Mouse (Mus musculus) lung, postnatal 0 days (tissue): ENCODE results near the gene Ip6k2. TPM values are rescaled to one million over a fixed set of nuclear protein-coding genes. Genes with fewer than 3 reads are reported as not detected.

Source experiments
- ATAC-seq: fragments of 200-750 bp; cut with Nextera tagmentation; 2 replicates; pipeline ENCODE4 v1.8.0; 2017; ENCODE audit warnings: moderate library complexity
- DNase-seq: peaks from one replicate; pipeline ENCODE4 v3.0.0-alpha.2; 2016; ENCODE audit warnings: low spot score
- H3K27ac ChIP-seq: fragments of 300-500 bp; sonication (generic); 2 replicates; pipeline ENCODE4 v1.5.1; 2014; ENCODE audit warnings: antibody characterized with exemption, mild to moderate bottlenecking, low read length, mixed read lengths
- H3K27me3 ChIP-seq: fragments of 300-500 bp; sonication (generic); replicated peaks from 2 replicates; pipeline ENCODE4 v1.6.1; 2014; ENCODE audit warnings: low read length, mixed read lengths; ENCODE audit not compliant: insufficient read depth
- H3K36me3 ChIP-seq: fragments of 300-500 bp; sonication (generic); 2 replicates; pipeline ENCODE4 v1.6.1; 2014; ENCODE audit warnings: low read length, mixed read lengths; ENCODE audit not compliant: insufficient read depth
- H3K4me1 ChIP-seq: fragments of 300-500 bp; sonication (generic); 2 replicates; pipeline ENCODE4 v1.6.1; 2014; ENCODE audit warnings: antibody characterized with exemption, low read depth, low read length, mixed read lengths; ENCODE audit not compliant: insufficient read depth
- H3K4me2 ChIP-seq: fragments of 300-500 bp; sonication (generic); replicated peaks from 2 replicates; pipeline ENCODE4 v1.6.1; 2014; ENCODE audit warnings: low read depth, mild to moderate bottlenecking, low read length, moderate library complexity, mixed read lengths
- H3K4me3 ChIP-seq: fragments of 300-500 bp; sonication (generic); 2 replicates; pipeline ENCODE4 v1.5.1; 2014; ENCODE audit warnings: low read depth, low read length
- H3K9ac ChIP-seq: fragments of 300-500 bp; sonication (generic); replicated peaks from 2 replicates; pipeline ENCODE4 v1.6.1; 2014; ENCODE audit warnings: low read depth, mild to moderate bottlenecking
- H3K9me3 ChIP-seq: fragments of 300-500 bp; sonication (generic); 2 replicates; pipeline ENCODE4 v1.6.1; 2016; ENCODE audit warnings: low read length, mixed read lengths
- CTCF ChIP-seq: IDR thresholded peaks from 2 replicates; pipeline ENCODE4 v1.5.1; 2016; ENCODE audit warnings: antibody characterized with exemption, mild to moderate bottlenecking
- EP300 ChIP-seq: IDR thresholded peaks from 2 replicates; pipeline ENCODE4 v1.6.1; 2016; ENCODE audit warnings: antibody characterized with exemption, mild to moderate bottlenecking, control low read depth
- WGBS: fragments of 180-500 bp; shearing (Covaris S2); extraction: QIAGEN DNeasy Blood & Tissue Kit; methylation state at CpG from one replicate; pipeline ENCODE4 v1.1.7; 2014; 5-methylcytosine and 5-hydroxymethylcytosine counted together
- polyA plus RNA-seq: library from polyadenylated mRNA; unstranded; fragments of >200 nt; fragmentation: Nextera tagmentation; extraction: Ambion mirVana; gene quantifications from 2 replicates; pipeline ENCODE4 v1.2.1, GENCODE M21; 2015

Ip6k2 gene
- polyA plus RNA-seq, 1 experiment from 2014 or later, result 48.1 TPM

DNA sequence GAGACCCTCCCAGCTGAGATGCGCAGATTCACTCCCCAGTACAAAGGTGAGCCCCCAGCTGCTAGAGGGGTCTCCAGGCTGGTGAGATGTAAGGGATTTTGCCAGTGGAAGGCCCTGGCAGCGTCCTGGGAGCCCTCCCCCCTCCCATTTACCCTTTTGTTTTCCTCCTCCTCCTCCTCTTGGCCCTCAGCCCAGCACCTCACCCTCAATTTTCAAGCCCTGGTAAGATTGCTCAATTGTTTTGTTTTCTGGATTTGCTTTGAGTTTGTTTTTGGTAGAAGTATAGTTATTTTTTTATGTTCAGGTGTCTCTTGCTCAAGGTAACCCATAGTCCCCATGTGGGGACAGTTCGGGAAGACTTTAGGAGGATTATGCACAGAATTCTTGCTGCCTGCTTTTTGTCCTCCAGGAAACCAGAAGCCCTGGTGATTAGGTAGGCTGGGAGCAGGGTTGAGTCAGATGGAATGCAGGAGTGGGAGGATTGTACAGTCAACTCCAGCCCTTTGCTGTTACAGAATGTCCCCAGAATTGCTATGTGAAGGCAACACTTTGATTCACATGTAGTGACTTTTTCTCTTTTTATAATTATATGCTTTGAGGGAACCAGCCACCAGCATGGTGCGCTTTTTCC is 12.9 kb downstream of the Ip6k2 start:
- H3K27me3 ChIP-seq, result no peaks in the 10 kb centered on the region
- peak overlapping the region; percentile 32; the same call in 1 of the 2 replicates for H3K9ac ChIP-seq
- peak overlapping the region; percentile 83 for H3K27ac ChIP-seq
- peak; percentile 63 for TF ChIP-seq EP300
- TF ChIP-seq CTCF, result no peak
- H3K4me2 ChIP-seq, result peak overlapping the region; percentile 54
- H3K36me3 ChIP-seq, result peaks cover 22% of the 10 kb centered on the region
- peak; percentile 79 for DNase-seq
- WGBS, result 68% methylated on average over 4 of the region's 4 CpGs
- no peaks in the 10 kb centered on the region for H3K9me3 ChIP-seq
- ATAC-seq, result peak; percentile 80
- H3K4me1 ChIP-seq, result peaks cover 14% of the 10 kb centered on the region; the same call in 1 of the 2 replicates
- peak overlapping the region; percentile 28; the same call in 1 of the 2 replicates for H3K4me3 ChIP-seq

DNA sequence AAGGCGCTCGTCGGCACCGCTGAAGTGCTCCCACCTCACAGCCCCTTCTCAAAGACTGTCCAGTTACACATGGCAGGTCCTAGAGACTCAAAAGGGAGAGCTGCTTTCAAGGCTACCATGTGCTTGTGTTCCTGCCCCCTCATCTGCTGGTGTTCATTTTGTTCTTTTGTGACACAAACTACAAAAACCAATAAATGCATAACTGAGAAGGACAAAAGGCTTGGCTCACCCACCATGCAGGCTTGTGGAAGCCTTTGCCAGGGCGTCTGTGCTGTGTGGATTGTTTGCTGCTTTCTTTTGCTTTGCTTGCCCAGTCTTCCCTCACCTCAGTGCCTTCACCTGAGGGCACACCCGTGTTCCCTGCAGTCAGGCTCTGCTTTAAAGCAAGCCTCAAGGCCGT is 13.9 kb downstream of the Ip6k2 start:
- Histone ChIP-seq H3K9ac (peak overlapping the region; percentile 6; the same call in 1 of the 2 replicates), H3K4me1 (peaks cover 14% of the 10 kb centered on the region; the same call in 1 of the 2 replicates), H3K9me3 (no peaks in the 10 kb centered on the region), H3K36me3 (peaks cover 27% of the 10 kb centered on the region), H3K27me3 (no peaks in the 10 kb centered on the region), H3K27ac (peak overlapping the region; percentile 83), H3K4me2 (peak overlapping the region; percentile 45), H3K4me3 (peak overlapping the region; percentile 28; the same call in 1 of the 2 replicates)
- TF ChIP-seq CTCF, result no peak
- TF ChIP-seq EP300, result no peak
- no peak for ATAC-seq
- WGBS, result 69% methylated on average over 7 of the region's 7 CpGs
- no peak for DNase-seq

DNA sequence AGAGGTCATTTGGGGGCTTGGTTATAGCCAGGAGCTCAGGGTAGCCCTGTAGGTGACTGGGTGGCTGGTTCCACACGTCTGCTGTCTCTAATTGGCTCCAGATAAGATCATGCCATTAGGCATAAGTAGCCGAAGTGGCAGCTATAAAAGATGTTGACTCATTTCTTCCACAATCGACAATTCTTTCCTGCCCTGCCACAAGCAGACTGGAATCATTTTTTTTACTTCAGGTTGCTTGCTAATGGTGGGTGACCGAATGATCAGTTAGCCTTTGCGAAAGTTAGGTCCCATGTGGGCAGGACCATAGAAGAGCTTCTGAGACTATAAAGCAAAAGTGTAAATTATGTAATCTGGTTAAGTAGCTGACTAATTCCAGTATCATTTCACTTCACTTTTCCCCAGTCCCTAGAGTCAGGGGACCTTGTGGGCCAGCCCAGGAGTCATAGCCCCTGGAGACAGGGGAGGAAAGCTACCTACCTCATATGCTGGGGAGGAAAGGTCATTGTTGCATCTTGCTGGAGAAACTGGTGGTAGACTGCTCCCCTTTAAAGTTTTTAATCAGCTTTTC is 15.0 kb downstream of the Ip6k2 start:
- Histone ChIP-seq H3K27me3 (no peaks in the 10 kb centered on the region), H3K4me2 (no peak overlapping the region), H3K4me3 (no peak overlapping the region), H3K27ac (no peak overlapping the region), H3K9me3 (no peaks in the 10 kb centered on the region), H3K36me3 (peaks cover 27% of the 10 kb centered on the region), H3K4me1 (peaks cover 14% of the 10 kb centered on the region; the same call in 1 of the 2 replicates), H3K9ac (no peak overlapping the region)
- WGBS, result 65% methylated on average over 5 of the region's 5 CpGs
- no peak for TF ChIP-seq CTCF
- TF ChIP-seq EP300, result no peak
- no peak for DNase-seq
- ATAC-seq, result no peak

GRCm38 (mm10) chr9:108799564-108799963 is 16.0 kb downstream of the Ip6k2 start:
- Histone ChIP-seq H3K4me3 (no peak overlapping the region), H3K4me2 (no peak overlapping the region), H3K27ac (no peak overlapping the region), H3K36me3 (peaks cover 28% of the 10 kb centered on the region), H3K9me3 (no peaks in the 10 kb centered on the region), H3K9ac (no peak overlapping the region), H3K4me1 (peaks cover 14% of the 10 kb centered on the region; the same call in 1 of the 2 replicates), H3K27me3 (no peaks in the 10 kb centered on the region)
- no peak for DNase-seq
- TF ChIP-seq EP300, result no peak
- TF ChIP-seq CTCF, result no peak
- 61% methylated on average over 3 of the region's 3 CpGs for WGBS
- no peak for ATAC-seq

- Histone ChIP-seq H3K9ac (no peak overlapping the region), H3K27me3 (no peaks in the 10 kb centered on the region), H3K4me3 (no peak overlapping the region), H3K4me2 (no peak overlapping the region), H3K4me1 (peaks cover 5% of the 10 kb centered on the region; the same call in 1 of the 2 replicates), H3K36me3 (peaks cover 29% of the 10 kb centered on the region; the same call in 1 of the 2 replicates), H3K27ac (no peak overlapping the region), H3K9me3 (no peaks in the 10 kb centered on the region)
- TF ChIP-seq CTCF (no peak), EP300 (no peak)
- no peak for DNase-seq
- ATAC-seq, result no peak
- WGBS, result 83% methylated on average over 8 of the region's 8 CpGs
These were observed 22.2 kb downstream of the Ip6k2 start for GRCm38 (mm10) chr9:108805768-108806167.

- Histone ChIP-seq H3K36me3 (peaks cover 26% of the 10 kb centered on the region; the same call in 1 of the 2 replicates), H3K27ac (no peak overlapping the region)
- TF ChIP-seq CTCF (no peak), EP300 (no peak)
These were observed 22.8 kb downstream of the Ip6k2 start for GRCm38 (mm10) chr9:108806379-108806778.

More at GRCm38 (mm10) chr9:108806379-108806778, 22.8 kb downstream of the Ip6k2 start:
- no peak overlapping the region for H3K4me2 ChIP-seq
- DNase-seq, result no peak
- no peaks in the 10 kb centered on the region for H3K27me3 ChIP-seq
- H3K9me3 ChIP-seq, result no peaks in the 10 kb centered on the region
- ATAC-seq, result no peak
- H3K4me3 ChIP-seq, result no peak overlapping the region
- peaks cover 5% of the 10 kb centered on the region; the same call in 1 of the 2 replicates for H3K4me1 ChIP-seq
- H3K9ac ChIP-seq, result no peak overlapping the region
